Mouse (Mus musculus): ENCODE data around the gene Gm11111.

GRCm38 (mm10) chr5:98578398-98578797 lies 25.9 kb downstream of the Gm11111 start:
- TF ChIP-seq CTCF (IDR thresholded peaks at IDR 0.05; ENCODE audit: low read depth, low read length) (no peak), POLR2A (IDR thresholded peaks at IDR 0.05; ENCODE audit: borderline replicate concordance, low read depth, low read length) (no peak)

Data from bone marrow macrophage, adult 2 months (primary cell).